Mouse (Mus musculus): Measurements from ENCODE around the gene Ppm1n.

Ppm1n gene

DNA sequence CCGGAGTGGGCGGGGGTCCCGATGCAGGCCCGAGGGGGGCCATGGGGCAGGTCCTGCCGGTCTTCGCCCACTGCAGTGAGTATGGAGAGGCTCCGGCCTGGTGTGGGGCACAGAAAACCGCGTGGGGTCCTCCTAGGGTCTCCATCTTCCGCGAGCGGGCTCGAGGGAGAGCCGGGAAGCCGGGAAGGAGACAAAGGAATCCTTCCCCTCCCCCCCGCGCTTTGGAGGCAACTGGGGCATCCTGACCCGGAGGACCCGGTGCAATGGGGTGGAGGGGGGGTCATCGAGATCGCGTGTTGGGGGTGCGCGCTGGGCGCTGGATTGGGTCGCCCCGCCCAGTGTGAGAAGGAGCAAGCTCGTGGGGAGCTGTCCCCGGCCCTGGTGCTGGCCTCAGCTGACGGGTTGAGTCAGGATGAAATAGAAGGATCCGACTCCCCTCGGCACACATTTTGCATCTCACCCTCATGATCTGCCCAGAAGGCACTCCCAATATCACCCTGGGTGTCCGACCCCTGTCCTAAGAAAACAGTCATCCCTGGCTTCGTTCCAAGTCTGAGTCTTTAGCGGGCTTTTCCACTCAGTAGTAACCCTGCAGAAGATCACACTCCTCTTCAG is 3.0 kb upstream of the Ppm1n start:
- DNase-seq (ENCODE audit: low spot score) = peak; percentile 47

DNA sequence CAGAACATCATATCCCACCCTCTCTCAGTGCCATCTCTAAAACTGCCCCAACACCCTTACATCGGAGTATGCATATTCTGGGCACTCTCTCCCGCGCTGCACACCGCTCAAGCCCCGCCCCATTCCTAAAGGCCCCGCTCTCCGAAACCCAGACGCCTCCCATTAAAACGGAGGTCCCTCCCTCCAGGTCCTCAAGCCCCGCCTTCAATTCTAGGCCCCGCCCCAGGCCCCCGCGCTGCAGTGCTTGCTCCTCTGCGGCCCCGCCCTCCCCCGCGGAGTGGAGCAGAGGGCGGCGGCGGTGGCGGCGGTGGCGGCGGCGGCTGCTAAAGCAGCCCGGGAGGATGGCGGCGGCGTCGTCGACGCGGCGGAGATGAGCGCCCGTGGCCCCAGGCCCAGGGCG is 2.5 kb upstream of the Ppm1n start, which contains the start of gene Rtn2:
TSS of gene Rtn2 (plus strand) at position 240 of the 400 bp plus-strand sequence.
- DNase-seq (ENCODE audit: low spot score) = peak; percentile 20

DNA sequence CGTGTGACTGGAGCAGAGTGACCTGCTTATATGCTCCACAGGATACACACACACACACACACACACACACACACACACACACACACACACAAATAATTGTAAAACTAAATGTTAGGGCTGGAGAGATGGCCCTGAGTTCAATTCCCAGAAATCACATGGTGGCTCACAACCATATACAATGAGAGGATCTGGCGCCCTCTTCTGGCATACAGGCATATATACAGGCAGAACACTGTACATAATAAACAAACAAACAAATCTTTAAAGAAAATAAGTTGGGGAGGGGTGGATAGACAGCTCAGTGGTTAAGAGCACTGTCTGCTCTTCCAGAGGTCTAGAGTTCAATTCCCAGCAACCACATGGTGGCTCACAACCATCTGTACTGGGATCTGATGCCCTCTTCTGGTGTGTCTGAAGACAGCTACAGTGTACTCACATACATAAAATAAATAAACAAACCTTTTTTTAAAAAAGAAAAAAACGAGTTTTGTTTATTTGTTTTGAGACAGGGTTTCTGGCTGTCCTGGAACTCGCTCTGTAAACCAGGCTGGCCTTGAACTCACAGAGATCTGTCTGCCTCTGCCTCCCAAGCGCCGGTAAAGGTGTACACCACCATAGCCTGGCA is 1.9 kb upstream of the Ppm1n start:
- DNase-seq (ENCODE audit: low spot score) = peak; percentile 28

DNA sequence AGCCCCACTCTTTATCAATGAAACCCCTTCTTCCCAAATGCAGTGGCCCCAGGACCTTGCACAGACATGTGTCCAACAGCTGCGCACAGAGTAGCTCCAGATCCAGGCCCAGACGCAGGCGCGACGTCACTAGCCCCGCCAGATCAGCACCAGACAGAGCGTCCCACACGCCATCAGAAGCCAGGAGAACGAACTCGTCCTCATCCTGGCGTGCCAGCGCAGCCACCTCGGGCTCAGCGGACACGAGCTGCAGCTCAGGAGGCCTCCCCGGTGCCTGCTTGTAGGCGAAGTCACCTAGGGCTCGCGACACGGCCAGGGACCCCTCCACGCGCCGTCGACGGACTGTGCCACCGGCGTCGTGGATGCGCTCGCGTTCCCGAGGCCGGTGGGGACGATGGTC is 812 bp downstream of the Ppm1n start:
- DNase-seq (ENCODE audit: low spot score) = no peak

DNA sequence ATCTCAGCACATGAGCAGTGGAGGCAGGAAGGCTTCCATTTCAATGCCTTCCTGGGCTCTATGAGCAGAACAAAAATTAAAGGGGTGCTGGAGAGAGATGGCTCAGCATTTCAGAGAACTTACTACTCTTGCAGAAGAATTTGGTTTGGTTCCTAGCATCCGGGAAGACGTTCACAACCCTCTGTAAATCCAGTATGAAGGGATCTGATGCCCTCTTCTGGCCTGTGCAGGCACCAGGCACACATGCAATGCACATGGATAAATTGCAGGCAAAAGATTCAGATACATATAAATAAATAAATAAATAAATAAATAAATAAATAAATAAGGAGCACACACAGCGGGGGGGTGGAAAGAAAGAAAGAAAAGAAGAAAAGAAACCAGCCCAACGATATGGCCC is 3.6 kb downstream of the Ppm1n start:
- DNase-seq (ENCODE audit: low spot score) = no peak

DNA sequence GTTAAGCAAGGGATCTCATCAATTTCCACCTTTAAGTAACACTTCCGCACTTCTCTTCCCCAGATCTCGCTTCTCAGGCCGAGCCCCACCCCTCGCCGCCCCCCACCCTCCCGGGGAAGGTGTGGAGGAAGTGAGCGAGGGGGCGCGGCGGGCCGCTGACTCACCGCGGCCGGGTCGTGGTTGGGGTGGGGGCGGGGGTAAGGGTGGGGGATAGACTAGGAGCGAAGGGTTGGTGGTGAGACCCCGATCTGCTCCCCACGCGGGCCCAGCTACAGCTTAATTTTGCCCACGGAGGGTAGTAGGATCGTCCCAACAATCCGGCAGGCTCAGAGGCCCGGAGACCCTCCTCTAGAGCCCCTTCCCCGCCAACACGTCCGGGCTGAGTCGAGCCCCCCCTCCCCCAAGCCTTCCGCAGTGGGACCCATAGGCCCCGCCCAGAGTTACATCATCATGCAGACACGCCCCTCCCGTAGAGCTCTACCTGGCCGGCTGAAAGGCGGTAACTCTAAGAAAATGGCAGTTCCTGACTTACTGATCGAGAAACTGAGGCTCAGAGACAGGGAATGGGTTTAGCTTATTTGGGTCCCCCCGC is 7.6 kb downstream of the Ppm1n start:
- DNase-seq (ENCODE audit: low spot score) = peak; percentile 26

DNA sequence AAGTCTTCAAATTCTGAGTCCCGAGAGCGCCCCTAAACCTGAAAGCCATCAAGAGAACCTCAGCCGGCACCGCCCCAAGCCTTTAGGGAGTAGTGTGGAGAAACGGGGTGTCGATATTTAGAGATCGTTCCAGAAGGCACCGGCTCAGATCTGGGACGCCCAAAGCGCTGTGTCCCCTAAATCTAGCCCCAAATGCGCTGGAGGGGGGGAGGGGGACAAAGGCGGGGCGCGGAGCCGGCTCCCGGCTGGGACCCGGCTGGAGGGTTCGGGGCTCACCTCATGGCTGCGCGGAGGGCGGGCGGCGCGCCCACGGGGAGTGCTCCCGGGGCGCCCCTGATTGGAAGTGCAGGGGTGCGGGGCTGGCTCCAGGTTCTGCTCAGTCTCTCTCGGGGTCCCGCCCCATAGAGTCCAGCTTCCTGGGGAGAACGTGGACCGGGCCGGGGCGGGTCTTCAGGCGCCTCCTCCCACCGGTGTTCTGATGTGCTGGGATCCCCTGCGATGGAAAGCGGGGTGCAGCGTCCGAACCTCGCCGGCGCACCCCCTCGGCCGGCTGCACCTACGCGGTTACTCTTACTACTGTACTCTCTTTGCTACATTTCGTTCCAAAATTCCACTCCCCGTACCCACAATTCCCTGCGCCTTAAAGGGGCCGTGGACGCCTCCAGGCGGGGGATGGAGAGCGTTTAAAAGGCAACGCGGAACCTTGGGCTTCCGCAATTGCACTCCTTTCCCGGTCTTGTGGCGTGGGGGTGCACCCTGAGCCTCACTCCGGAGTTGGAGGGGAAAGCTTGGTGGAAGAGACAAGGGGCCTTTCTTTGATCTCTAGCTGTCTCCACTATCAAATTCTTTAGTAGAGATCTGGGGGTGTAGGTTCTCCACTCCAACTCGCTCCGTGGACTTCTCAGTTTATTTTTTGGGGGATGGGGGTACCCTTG is 8.4 kb downstream of the Ppm1n start, which contains the start of gene Vasp:
TSS of gene Vasp (minus strand) at position 580 of the 935 bp plus-strand sequence.
- DNase-seq (ENCODE audit: low spot score) = peak; percentile 77

DNA sequence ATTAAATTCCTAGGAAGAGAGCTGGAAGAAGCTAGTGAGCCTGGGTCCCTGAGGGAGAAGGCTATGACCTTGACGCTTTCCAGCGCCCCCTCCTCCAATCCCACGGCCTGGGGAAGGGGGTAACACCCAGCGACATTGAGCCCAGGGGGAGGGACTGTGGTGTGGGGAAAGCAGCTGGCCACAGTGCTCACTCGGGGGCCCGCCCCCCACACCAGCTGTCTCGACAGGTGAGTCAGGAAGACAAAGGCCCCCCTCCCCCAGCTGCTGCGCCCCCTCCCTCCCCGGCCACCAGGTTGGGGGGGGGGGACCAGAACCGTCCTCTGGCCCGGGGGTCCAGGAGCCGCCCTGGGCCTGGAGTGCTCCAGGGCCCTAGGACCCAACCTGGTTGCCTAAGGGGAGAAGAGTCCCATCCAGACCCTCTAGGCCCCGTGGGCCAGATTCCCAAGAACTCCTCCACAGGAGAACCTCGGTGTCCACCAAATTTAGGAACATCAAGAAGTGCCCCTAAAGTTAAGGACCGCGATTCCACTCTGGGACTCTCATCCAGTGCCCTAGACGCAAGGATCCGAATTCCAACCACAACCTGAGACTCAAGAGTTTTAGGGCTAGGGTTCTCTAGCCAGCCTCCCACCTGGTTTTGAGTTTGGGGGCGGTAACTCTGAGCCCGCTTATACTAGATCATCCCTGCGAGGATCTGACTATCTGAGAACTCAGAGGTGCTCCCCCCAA is 9.2 kb downstream of the Ppm1n start:
- DNase-seq (ENCODE audit: low spot score) = peak; percentile 21

DNA sequence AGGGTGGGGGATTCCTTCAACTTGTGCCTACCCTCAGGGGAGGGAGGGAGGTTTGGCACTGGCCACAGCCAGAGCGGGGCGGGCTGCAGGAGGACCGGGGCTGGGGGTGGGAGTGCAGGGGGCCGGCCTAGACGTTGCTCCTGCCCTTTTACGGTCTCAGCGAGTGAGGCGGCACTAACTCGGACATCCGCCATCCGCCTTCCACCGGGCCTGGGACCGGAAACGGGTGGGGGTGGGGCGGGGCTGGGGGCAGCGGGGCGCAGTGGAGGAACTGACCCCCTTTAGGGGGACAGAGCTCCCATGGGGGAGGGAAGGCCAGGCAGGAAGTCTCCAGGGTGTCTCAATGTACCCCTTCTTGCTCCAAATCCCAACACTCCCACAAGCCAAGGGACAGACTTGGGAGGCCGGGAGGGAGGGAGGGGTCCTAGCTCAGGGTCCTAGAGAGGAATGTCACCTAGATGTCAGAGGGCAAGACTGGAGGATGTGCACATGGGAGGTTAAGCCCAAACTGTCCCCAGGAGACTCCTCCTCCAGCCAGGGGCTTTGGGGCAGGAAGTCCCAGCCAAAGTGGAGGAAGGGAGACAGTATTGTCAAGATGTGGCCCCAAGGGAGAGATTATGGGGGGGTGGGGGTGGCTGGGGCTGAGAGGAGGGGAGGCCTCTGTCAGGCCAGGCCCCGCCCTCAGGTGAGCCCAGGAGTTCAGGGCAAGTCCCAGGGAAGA is 10.0 kb downstream of the Ppm1n start:
- DNase-seq (ENCODE audit: low spot score) = peak; percentile 62

DNA sequence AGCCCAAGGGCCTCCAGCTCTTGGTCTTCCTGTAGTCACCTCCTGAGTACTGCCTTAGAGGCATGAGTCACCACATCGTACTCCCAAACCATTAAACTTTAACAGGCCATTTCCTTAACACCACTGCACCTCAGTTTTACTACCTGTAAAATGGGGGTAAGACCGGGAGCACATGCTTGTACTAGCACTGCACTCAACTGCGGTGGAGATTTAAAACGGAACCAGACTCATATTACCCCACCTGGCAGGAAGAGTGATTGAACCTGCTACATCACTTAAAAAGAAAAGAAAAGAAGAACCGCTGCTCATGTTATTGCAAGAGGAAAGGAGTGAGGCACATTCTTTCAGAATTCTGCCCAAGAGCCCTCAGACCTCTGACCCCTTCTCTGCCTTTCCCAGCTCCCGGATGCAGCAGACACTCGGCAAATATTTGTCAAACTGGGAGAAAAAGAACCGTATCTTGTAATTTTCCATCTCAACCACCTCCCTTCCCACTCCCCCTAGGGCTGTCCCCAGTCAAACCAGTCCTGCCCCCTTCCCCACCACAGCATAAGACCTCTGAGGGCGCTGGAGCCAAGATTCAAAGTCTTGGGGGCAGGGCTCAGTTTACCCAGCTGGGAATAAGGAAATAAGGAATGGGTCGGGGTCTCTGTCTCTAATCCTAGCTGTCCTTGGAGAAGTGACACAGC is 10.7 kb downstream of the Ppm1n start:
- DNase-seq (ENCODE audit: low spot score) = peak; percentile 46

DNA sequence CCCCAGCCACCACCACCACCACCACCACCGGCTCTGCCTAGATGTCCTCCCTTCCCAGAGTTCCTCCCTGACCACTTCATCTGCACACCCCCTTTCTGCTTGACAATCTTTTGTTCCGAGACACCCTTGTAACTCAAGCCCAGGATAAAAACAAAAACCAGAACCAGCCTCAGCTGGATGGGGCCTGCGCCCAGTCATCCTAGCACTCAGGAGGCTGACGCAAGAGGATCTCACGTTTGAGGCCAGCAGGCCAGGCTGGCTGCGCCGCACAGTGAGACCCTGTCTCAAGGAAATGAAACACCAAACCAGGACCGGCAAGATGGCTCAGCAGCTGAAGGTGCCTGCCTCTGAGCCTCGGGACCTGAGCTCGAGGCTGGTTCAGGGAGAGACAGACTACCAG is 12.8 kb downstream of the Ppm1n start:
- DNase-seq (ENCODE audit: low spot score) = no peak

DNA sequence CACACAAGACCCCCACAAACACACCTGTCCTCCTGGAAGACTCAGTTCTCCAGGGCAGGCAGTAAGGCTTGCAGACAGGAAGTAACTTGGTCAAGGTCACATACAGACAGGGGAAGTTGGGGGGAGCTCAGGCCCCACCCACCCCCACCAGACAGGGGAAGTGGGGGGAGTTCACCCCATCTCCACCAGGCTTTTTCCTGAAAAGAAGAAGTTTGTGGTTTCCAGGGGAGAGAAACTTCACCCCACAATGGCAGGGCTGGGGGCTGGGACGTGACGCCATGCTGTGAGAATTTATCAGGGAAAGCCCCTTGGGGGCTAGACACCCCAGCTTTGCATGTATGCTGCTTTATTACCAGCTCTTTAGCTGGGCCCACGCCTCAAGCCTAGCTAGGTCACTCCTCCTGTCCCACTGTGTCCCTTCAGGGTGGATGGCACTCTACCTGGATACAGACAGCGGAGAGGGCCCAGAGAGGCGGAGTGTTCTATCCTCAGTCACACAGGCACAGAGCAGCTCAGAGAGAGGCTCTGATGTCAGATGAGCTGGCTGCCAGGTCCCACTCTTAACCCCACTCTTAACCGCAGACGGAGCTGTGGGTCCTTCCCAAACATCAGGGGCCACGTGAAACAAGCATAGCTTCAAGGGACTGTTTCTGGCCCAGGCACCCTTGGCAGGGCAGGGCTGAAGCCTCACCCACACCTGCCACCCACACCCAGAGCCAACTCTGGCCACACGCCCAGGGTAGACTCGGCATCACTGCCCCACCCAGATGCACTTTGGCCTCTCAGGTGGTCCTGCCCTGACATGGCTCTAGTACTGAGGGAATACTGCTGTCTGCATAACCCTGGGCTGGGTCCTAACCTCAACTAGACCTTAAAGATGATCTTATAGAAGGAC is 13.7 kb downstream of the Ppm1n start:
- DNase-seq (ENCODE audit: low spot score) = no peak

DNA sequence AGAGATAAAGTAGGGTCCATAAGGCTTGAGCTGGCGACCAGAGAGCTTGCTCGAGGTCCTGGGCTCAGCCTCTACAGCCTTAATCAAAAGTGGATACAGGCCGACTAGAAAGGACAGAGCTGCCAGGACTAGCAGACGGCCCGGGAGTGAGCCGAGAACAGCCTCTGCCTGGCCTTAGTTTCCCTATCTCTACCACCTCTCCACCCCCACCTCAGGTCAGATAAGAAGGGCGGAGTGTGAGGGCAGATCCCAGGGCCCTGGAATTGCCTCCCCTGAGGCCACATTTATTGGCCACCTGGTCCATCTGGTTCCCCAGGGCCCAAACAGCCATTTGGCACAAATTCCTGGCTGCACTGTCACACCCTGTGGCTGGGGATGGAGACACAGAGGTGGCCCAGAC is 14.7 kb downstream of the Ppm1n start:
- no peak for DNase-seq (ENCODE audit: low spot score)

DNA sequence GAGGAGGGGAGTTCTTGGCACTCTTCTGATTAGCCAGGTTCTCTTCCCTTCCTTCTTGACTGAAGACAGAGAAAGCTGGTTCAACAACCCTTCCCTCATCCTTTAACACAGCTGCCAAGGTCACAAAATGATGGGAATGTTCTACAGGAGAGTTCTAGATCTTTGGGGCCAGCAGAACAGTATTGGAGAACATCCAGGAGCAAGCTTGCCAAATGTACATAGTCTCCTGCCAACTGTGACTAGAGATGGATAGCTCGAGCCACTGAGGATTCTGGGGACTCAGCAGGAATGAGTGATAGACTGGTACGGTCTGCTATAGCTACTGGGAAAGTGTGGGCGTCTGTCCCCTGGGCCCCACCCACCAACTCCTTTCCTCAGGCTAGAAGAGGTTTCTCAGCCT is 21.5 kb downstream of the Ppm1n start:
- DNase-seq (ENCODE audit: low spot score) = peak; percentile 86

DNA sequence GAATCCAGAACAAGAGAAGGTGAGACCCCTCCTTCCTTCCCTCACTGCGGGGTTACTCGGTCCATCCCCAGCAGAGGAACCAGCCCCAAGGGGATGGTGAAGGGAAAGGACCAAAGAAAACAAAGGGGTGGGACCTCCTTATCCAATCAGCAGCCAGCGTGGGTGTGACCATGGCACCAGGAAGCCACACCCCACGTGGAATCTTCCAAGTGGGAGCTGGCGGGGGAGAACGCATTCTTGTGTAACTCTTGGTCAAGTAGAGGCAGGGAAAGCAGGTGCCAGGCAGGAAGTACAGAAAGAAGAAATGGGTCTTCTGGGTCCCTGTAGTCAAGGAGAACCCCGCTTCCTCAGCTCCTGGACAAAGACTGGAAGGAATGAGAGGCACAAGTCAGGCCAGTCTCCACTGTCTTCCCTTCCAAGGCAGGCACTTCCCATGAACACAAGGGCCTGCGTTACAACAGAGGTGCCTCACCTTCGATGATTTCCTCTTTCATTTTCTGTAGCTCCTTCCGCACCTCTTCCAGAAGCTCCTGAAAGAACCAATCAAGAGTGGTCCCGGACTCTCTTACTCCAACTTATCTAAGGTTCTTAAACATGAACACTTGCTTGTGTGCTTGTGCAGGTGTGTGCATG is 22.4 kb downstream of the Ppm1n start:
- DNase-seq (ENCODE audit: low spot score) = peak; percentile 53

DNA sequence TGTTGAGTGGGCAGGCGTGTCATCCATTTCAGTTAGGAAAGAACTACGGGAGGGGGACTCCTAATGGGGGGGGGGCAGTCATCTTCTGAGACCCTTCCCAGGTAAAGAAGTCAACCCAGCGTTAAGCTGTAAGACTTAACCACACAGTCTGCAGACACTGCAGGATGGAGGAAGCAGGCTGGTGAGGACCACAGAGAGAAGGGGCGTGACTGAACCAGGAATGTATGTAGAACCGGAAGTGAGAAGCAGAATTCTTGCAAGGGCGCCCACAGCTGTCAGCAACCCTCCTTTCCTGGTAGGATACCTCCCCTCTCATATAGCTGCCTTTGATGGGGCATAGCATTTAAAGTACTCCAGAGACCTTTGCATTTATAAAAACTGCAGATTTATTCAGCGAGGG is 23.3 kb downstream of the Ppm1n start:
- DNase-seq (ENCODE audit: low spot score) = no peak

DNA sequence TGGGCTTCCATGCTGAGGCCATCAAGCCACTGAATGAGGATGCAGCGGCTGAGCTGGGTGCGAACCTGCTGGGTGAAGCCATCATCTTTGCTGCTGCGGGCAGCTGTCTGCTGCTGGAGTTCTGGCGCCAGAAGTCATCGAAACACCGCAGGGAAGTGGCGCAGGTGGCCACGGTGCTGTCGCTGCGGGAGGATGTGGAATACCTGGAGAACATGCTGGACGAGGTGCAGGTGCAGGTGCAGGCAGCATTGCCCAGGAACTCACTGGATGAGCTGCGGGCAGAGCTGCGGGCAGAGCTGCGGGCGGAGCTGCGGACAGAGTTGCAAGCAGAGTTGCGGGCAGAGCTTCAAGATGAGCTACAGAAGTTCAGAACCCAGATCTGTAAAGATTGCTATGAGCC is 24.5 kb downstream of the Ppm1n start:
- DNase-seq (ENCODE audit: low spot score) = no peak

DNA sequence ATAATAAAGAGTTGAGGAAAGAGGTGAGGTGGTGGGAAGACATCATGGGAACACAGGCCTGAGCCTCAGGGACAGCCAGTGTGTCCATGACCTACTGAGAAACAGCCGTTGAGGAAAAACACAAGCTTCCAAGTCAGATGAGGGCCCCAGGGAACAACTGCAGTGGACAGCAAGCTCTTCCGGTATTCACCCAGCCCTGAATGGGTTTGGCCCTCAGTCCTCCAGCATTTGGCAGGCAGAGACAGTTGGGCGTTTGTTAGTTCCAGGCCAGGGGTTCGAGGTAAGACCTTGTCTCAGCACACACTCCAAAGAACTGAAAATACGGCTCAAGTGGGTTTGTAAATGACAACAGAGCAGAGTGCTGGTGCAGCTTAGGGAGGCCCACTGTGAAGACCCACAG is 26.4 kb downstream of the Ppm1n start:
- DNase-seq (ENCODE audit: low spot score) = peak; percentile 77

DNA sequence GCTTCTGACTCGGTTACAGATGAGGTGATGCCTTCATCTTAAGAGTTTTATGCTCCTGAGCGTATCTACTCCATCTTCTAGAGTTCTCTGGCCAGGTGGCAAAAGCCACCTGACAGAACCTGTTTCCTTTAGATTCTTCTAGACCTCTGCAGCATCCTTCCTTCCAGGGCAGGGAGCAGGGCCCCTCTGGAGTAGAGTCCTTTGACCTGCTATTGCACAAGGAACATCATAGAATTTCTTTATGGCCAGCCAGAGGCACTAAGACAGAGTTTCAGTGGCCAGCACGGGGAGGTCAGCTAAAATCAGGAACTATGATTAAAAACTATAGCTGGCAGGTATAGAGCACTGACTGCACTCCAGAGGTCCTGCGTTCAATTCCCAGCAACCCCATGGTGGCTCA is 27.8 kb downstream of the Ppm1n start:
- no peak for DNase-seq (ENCODE audit: low spot score)

Data from adipocyte (in vitro differentiated cells).